Mouse (Mus musculus): Measurements from ENCODE around the gene Dhx40.
"Not testable (repeated sequence)": the region's sequence is repeated elsewhere in the genome, so short reads cannot be mapped to it uniquely, and the experiment has no call there.

The Dhx40 gene

DNA sequence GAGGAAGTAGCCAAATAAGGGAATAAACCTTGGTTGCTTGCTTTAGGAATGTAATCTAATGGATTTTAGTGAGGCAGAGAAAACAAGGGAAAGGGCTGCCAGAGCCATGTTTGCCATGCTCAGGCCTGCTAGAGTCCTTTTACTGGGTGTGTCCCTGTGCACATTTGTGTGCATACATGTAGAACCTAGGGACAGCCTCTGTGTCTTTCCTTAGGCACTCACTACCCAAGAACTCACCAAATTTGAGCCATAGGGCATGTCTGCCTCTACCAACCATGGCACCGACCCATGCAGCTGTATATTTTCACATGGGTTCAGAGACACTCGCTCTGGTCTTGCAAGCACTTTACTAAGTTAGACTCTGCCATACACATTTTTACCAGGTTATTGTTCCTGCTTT is 11.4 kb upstream of the Dhx40 start:
- no peak for DNase-seq (ENCODE audit: low spot score)

DNA sequence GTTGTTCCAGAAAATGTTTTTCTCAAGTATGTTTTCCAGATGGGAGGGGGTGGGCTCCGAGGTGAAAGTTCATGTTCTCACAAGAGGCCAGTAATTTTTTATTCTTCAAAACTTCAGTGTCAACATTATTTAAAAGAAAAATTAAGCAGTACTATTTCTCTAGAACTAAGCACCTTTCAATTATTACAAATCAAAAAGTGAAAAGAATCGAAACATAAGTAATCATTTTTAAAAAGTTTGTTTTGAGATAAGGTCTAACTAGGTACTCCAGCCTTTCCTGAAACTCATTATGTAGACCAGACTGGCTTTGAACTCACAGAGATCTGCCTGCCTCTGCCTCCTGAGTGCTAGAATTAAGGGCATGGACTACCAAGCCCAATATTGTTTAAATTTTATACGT is 8.7 kb upstream of the Dhx40 start:
- not testable (repeated sequence) for DNase-seq (ENCODE audit: low spot score)

DNA sequence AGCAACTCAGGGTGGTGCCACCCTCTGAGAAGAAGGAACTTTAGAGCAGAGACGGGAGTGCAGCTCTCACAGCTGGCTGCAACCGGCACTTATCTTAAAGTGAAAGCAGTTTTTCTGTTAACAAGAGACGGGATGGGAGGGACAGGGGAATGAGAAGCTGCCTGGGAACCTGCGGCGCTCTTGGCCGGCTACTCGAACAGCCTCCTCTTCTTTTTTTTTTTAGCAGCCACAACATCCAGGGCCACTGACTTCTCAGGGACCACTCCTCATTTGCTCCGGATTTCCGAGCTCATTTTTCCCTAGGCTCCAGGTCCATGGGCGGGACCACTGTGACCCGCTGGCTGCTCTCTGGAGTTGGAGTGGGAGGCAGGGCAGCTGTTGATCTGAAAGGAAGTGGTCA is 6.9 kb upstream of the Dhx40 start:
- not testable (repeated sequence) for DNase-seq (ENCODE audit: low spot score)

DNA sequence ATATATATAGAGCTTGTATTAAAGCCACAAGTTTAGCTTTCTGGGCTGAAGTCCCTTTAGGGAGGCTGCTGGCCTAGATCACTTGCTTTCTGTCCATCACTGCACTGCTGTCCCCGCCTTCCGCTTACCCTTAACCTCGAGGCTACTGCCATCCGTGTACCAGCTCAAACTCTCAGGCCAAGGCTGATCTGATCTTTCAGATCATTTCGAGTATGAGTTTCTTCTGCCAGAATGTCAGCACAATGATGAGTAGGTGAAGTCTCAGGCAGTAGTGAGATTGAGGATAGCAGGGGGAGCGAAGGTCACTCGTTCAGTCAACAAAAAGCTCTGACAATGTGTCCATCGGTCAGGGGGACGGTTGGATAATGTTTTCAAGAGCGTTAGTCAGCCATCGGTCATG is 5.7 kb upstream of the Dhx40 start:
- DNase-seq (ENCODE audit: low spot score): not testable (repeated sequence)

DNA sequence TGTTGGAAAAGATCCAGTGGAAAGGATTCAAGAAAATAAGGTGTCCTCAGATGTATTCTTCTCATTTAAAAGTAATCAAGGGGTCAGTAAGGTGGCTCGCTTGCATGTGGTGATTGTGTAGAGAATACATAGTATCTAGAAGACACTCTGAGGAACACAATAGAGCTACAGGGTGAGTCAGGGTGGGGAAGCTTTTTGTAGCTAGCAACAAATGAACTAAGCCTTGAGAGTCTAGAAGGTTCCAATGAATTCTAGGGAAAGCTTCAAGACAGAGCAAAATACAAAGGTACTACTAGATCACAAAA is 3.7 kb upstream of the Dhx40 start:
- DNase-seq (ENCODE audit: low spot score): no peak

DNA sequence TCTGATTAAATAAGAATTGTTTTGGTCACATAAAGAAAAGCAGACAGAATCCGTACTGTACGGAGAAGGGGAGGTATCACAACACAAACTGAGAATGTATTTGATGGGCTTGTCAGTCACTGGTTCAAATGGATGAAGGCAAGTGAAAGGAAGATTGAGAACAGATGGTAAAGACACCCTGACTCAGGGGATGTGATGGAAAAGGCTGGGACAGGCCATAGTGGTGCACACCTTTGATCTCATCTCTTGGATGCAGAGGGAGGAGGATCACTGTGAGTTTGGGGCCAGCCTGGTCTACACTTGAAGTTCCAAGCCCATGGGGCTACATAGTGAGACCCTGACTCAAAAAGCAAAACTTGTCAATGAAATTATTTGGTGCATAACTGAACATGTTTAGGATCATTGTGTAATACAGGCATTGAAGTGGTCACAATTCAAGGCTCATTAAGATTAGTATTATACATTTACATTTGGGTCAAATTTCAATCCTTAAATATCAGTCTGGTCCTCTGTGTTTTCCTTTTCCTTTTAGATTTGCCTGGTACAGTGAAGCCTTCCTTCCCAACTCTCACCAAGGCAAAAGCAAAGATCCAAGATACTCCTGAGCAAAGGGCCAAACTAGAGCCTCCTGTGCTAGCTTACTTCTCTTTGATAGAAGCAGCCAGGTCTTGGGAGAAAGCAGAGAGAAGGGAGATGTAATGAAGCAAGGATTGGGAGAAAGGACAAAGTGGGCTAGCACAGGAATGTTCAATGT is 3.2 kb upstream of the Dhx40 start:
- DNase-seq (ENCODE audit: low spot score): no peak

DNA sequence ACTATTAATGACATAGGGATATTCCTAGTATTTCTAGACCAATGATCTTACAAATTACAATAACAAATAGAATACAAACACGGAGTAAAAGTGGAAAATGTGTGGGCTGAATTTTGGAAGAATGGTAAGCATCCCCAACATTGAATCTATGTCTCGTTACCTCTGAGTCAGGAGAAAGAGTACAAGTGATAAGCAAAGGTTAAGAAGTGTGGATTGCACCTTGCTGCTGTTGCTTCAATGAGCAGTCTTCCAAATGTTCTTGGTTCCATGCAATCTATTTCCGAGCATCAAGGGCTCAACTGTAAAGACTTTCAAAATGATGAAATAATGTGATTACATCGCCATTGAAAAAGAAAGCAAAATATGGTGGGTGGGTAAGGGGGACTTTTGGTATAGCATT is 2.3 kb upstream of the Dhx40 start:
- no peak for DNase-seq (ENCODE audit: low spot score)

DNA sequence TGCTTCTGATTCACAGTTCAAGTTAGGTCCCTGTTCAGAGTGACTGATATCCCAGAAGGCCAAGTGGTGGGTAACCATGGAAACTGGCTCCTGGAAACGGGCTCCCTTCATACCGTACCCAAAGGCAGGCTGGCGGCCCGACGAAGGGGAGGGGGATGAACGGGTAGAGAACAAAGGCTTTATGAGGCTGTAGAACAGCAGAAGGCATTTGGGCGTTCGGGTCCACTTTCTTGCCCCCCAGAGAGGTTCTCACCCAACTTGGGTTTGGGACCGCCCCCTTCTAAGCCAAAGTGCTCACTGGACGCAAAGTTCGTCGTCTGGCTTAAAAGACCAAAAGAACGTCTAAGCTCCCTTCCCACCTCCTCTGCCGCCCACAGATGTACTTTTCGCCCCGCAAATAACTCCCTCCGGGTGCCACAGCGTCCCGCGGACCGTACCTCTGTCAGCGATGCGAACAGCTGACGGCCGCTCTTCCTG is 507 bp downstream of the Dhx40 start:
- peak; percentile 33 for DNase-seq (ENCODE audit: low spot score)

DNA sequence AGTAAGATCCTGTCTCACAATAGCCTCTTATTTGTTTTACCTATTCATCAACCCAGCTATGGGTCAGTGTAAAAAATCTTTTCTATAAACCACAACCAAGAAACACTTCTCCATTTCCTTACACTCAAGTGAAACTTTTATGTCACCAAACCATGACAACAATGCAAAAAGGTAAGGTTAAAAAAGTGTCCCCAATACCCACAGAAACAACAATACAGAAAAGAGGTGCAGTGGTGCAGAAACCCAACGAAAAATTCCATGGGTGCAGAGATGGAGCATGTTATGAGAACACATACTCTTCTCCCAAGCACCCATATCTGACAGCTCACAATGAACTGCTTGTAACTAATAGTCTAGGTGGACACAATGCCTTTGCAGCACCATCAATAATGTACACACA is 13.4 kb downstream of the Dhx40 start:
- DNase-seq (ENCODE audit: low spot score): no peak

DNA sequence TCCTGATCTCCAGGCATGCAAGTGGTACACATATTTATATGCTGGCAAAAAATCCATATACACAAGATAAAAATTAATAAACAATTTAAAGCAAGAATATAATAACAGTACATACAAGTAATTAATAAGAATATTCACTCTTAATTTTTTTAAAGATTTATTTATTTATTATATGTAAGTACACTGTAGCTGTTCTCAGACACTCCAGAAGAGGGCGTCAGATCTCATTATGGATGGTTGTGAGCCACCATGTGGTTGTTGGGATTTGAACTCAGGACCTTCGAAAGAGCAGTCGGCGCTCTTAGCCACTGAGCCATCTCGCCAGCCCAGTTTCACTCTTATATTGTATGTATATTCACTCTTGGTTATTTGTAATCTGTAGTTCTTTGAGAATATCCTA is 20.1 kb downstream of the Dhx40 start:
- not testable (repeated sequence) for DNase-seq (ENCODE audit: low spot score)

DNA sequence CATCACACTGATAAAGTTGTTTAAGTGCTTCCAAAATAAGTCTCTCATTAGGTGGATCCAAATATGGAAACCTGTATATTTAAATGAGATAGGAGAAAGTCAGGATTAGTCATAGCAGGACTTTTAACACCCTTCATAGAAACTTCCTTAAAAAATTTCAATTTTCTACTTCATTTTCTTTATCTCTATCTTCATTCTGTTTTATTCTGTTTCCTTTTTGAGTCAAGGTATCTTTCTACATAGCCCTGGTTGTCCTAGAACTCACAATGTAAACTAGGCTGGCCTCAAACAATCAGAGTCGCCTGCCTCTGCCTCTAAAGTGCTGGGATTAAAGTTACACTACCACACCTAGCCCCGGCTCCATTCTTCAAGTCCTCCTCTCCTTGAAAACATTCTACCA is 21.8 kb downstream of the Dhx40 start:
- DNase-seq (ENCODE audit: low spot score): no peak

DNA sequence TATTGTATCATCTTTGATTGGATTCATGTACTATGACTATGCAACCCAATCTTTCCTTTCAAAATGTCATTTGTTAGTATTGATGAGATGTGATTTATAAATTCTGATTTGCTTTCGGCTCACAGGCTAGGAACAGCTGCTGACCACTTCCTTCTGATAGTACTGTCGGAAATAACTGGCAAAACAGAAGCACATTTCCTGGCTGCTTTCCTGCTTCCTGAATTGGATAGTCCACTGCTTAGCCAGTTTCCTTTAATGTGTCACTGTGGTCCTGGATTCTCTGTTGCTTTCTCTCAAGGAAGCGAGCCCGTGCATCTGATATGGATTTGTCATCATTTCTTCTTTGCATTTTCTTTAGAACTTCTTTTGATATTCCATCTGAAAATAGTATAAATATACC is 37.7 kb downstream of the Dhx40 start:
- DNase-seq (ENCODE audit: low spot score): no peak

DNA sequence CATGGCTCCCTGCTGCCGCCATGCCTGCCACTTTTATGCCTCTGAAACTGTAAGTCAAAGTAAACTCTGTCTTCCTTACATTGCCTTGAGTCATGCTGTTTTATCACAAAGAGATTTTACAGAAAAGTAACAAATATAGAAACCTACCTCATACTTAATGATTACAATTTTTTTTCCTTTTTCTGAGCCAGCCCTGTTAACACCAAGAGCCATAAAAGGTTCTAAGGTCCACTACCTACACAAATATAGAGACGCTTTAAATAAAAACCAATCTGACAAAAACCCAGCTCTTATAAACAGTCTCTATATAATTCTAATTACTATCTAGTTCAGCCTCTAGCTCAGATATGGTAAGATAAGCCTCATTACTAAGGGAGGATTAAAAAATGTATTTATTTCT is 43.0 kb downstream of the Dhx40 start:
- DNase-seq (ENCODE audit: low spot score): no peak

DNA sequence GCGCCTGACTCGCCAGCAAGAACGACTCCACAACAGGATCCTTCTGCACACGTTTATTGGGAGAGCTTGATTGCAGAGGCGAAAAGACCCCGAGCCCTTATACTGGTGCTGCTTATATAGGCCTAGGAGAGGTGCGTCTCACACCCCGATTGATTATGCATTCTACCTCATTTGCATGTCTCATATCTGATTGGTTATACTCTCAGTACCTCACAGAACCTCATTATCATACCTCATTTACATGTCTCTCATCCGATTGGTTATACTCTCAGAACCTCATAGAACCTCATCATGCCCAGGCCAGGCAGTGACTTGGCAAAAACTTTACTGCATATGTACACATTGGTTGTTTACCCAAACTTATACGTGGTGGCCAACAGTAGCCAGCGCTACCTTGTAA is 44.4 kb downstream of the Dhx40 start:
- DNase-seq (ENCODE audit: low spot score): not testable (repeated sequence)

DNA sequence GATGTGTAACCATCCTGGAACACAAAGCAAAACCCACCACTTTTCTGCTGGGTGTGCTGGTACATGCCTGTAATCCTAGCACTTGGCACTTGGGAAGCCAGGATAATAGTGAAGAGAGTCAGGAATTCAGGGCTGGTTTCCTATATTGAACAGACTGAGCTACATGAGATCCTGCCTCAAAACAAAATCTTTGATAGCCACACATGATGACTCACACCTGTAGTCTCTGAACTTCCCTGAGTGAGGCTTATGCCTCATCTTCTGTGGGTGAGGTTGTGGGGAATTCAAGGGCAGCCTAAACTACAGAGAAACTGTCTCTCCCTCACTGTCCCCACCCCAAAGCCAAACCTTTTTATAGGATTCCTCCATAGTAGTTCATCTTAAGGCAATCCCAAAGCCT is 47.2 kb downstream of the Dhx40 start:
- no peak for DNase-seq (ENCODE audit: low spot score)

DNA sequence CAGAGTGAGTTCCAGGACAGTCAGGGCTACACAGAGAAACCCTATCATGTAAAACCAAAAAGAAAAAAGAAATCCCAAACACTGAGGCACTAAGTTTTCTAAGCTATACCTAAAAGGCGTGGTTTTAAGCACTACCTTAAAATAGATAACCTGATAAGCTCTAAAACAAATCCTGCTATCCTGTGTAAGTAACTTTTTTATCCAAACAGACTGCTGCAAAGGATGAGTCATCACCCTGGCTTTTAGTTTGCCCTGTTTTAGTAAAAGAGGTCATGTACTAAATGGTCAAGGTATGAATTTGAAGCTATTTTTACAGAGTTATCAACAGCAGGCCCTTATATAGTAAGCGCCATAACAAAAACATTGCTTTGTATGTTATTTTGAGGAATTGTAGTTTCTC is 47.7 kb downstream of the Dhx40 start:
- no peak for DNase-seq (ENCODE audit: low spot score)

DNA sequence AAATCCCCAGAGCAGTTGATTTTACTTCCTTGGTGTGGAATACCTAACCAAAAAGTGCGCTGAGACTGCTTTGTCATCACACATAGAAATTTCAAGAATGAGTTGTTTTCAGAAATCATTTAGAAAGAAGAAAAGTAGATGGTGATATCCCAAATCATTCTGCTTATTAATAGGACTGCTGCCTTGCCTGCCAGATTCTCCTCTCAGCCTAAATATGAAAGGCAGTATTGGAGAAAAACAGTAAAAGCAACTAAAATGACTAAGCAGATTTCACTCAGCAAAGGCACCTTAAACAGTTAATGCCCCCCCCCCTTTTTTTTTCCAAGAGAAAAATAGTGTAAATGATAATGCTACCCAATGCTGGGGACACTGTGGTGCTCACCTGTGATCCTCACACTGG is 48.3 kb downstream of the Dhx40 start:
- DNase-seq (ENCODE audit: low spot score): no peak

DNA sequence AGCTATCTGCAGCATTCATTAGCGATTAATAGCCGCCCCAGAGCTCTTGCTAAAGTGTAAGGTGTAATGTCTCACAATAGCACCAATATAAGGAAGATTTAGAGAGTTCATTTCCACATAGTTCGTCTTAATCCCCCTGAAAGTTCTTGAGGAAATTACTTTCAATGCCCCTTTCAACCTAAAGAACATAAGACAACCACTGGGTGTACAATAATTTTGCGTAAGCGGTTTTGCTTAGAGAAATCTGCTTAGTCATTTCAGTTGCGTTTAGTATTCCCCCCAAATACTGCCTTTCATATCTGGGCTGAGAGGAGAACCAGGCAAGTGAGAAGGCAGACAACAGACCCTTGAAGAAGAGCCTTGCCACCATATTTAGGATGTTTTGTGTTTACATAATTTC is 49.0 kb downstream of the Dhx40 start:
- no peak for DNase-seq (ENCODE audit: low spot score)

DNA sequence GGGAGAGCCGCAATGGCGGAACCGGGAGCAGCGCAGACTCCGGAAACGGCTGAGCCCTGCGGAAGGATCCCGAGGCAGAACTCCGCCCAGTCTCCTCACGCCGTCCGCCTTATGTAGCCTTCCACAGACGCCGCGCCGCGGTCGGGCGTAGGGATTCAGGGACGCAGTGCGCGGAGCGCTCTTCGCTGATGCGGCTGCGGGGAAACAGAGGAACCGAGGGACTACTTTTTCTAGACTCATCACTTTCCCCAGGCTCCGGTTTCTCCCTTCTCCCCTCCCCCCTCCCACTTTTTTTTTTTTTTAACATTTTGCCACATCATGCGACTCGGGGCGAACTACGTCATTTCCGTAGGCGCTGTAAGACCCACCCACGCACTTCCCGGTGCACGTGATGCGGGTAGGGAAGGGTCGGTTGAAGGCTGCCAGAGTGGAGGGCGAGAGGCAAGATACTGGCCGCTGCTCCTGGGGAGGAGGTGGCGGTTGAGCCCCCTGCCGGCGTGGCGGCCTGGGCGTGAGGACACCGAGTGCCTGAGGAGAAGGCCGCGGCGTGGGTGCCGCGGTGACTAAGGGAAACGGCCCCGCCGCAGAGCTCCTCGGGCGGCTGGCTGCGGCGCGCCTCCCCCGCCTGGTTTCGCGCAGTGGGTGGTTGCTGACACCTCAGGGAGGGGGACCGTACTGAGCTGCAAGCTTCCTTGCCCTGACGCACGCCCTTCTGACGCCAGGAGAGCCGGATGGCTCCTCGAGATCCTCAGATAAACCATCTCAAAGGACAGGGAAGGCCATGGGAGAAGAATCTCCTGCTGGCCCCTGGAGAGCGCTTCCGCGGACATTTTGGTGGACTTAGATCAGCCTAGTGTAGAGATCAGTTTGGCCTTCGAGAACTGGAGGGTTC is 49.8 kb downstream of the Dhx40 start, which contains the start of gene Cltc:
Gene Cltc (minus strand): TSS at position 86 of the 892 bp plus-strand sequence.
- DNase-seq (ENCODE audit: low spot score): peak; percentile 93

DNA sequence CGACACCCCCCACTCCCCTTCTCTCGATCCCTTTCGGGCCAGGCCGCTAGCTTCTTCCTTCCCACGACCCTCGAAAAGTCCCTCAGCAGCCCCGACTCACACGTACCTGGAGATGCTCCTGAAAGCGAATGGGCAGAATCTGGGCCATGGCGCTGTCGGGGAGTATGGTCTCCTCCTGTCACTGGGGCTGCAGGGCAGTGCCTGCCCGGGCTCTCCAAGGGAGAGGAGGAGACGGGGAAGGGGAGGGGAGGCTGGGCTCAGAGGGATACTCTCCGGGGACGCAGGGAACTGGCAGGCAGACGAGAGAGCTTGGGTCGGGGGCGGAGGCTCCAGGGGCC is 50.4 kb downstream of the Dhx40 start:
- DNase-seq (ENCODE audit: low spot score): no peak

DNA sequence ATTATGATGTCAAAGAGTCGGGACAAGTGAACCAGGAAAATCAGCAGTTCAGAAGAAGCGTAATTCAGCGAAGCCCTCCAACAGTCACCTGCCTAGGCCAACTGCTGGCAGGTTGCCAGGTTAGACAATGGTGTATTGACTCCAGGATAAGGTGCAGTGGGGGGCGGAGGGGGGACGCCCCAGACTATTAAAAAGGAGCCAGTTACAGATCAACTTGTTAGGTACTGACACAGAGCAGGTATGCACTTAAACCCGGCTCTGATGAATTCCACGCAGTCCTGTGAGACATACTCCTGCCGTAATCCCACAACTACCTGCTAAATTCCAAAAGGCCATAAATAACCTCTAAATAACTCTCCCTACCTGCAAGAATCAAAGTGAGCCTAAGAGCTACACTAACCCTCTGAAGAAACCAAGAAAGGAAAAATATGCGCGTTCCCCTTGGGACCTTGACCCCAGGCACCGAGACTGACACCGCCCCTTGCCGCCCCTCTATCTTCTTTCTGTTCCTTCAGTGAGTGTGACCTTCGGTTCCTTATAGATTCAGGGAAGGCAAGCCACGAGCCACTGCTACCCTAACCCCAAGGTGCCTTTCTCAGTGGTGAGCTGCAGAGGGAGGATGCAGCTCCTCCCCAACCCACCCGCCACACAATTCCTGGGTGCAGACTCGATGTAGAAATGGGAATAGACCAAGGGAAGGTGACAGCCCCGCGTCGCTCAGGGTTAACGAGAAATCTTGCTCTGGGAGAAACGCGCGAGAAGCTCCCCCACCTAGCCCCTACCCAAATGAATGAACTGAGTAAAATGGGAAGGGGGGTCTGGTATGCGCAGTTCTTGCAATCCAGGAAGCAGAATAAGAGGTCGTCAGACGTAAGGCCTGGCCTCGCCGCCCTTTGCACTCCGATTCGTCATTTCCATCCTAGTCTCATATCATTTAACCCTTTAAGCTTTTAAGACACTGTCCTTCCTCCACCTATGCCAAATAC is 51.1 kb downstream of the Dhx40 start:
- no peak for DNase-seq (ENCODE audit: low spot score)

DNA sequence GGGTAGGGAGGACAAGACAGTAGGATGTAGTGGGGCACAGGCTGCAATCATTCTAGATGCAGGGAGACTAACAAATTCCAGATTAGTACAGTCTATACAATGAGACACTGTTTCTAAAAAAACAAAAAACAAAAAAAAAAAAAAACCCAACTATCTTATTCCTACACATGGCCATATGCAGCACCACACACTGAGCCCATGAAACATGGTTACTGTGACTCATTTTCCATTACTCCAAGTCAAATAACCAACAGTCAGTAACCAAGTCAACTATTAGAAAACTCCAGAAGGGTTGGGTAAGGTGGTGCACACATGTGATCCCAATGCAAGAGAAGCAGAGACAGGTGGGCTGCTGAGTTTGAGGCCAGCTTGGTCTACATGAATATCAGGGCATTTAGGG is 55.1 kb downstream of the Dhx40 start:
- no peak for DNase-seq (ENCODE audit: low spot score)
